Mouse (Mus musculus) G1E (cell line): ENCODE measurements at regions not wholly inside any gene's neighbourhood (a gene's known extent, or its start where the extent isn't known, plus 50 kb on each side); places are given as distances from the start of the nearest gene placed in this dataset.

Experiments used
- CTCF ChIP-seq: IDR thresholded peaks from 2 replicates; pipeline ENCODE4 v1.5.1; 2012; ENCODE audit warnings: low read depth, low read length, inconsistent platforms, mixed read lengths
- GATA1 ChIP-seq: IDR thresholded peaks from 2 replicates; pipeline ENCODE4 v1.6.1; 2012; ENCODE audit warnings: borderline replicate concordance, low read length, inconsistent platforms, mixed read lengths
- POLR2AphosphoS5 ChIP-seq: IDR thresholded peaks from 2 replicates; pipeline ENCODE4 v1.6.1; 2012; ENCODE audit warnings: low read depth, low read length, inconsistent platforms; ENCODE audit not compliant: insufficient replicate concordance

DNA sequence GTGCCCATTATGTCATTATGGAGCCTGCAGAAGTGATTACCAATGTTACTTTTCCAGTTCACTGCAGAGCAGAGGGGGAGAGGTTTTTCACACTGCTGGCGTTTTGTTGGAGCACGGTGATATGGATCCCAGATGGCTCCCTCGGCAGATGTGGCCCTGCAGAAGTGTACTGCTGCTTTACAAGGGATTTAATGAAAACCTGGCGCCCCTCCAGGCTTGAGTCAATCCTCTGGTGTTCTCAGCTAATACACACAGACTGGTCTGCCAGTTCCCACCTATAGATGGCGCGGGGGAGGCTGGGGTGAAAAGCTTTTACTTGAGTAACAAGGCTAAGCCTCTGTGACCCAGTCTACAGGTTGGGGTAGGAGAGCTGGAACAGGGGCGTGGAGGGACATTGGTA, 195.2 kb downstream of the Plpp3 start:
- TF ChIP-seq GATA1 (no peak), POLR2AphosphoS5 (no peak), CTCF (no peak)
